Mouse (Mus musculus): ENCODE data around the gene Gm10643. TPM values are rescaled to one million over a fixed set of nuclear protein-coding genes. Genes with fewer than 3 reads are reported as not detected.

Gm10643 gene
- polyA plus RNA-seq, 1 experiment from 2014 or later: 0.27 TPM

- Histone ChIP-seq H3K4me2 (no peak overlapping the region), H3K4me3 (no peak overlapping the region), H3K9me3 (replicated peaks) (no peaks in the 10 kb centered on the region), H3K9ac (no peak overlapping the region), H3K27ac (no peak overlapping the region), H3K4me1 (no peaks in the 10 kb centered on the region), H3K36me3 (peaks cover 91% of the 10 kb centered on the region), H3K27me3 (replicated peaks) (no peaks in the 10 kb centered on the region)
- ATAC-seq: no peak
- WGBS (ENCODE audit: insufficient replicate concordance): 89% methylated on average over 14 of the region's 14 CpGs
Observed at GRCm38 (mm10) chr8:84087821-84088220, 22.9 kb upstream of the Gm10643 start.

- H3K9ac ChIP-seq: no peak overlapping the region
- H3K4me1 ChIP-seq: no peaks in the 10 kb centered on the region
- no peak overlapping the region for H3K27ac ChIP-seq
- no peaks in the 10 kb centered on the region for H3K27me3 ChIP-seq (replicated peaks)
- H3K9me3 ChIP-seq (replicated peaks): no peaks in the 10 kb centered on the region
- no peak overlapping the region for H3K4me3 ChIP-seq
- 84% methylated on average over 7 of the region's 7 CpGs for whole genome bisulfite sequencing (ENCODE audit: insufficient replicate concordance)
- H3K4me2 ChIP-seq: no peak overlapping the region
- peaks cover 91% of the 10 kb centered on the region for H3K36me3 ChIP-seq
- ATAC-seq: no peak
Observed at GRCm38 (mm10) chr8:84087156-84087555, 22.2 kb upstream of the Gm10643 start.

GRCm38 (mm10) chr8:84084341-84085115 is 19.6 kb upstream of the Gm10643 start:
- Histone ChIP-seq H3K27me3 (replicated peaks) (no peaks in the 10 kb centered on the region), H3K9ac (no peak overlapping the region), H3K27ac (no peak overlapping the region), H3K36me3 (peaks cover 94% of the 10 kb centered on the region), H3K4me3 (no peak overlapping the region), H3K4me1 (no peaks in the 10 kb centered on the region), H3K9me3 (replicated peaks) (no peaks in the 10 kb centered on the region), H3K4me2 (no peak overlapping the region; the same call in 1 of the 2 replicates)
- 75% methylated on average over 42 of the region's 42 CpGs for WGBS (ENCODE audit: insufficient replicate concordance)
- ATAC-seq: no peak

DNA sequence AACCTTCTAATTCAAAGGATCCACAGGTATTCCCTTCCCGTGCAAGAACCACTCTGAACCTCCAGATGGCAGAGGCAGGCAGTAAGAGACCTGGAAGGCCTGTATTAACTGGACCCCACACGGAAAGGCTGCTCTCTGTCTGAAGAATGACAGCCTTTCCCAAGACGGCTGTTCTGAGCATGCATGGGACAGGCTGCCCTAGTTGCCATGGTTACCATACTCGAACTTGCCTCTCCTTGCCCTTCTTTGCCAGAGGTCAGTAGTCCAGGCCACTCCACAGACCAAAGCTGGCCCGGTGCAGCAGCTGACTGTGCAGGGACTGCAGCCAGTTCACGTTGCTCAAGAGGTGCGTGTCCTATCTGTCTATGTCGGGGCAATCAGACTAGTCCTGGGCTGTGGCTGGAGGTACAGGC is 18.9 kb upstream of the Gm10643 start:
- ATAC-seq: peak; percentile 21; the same call in 1 of the 2 replicates
- no peak overlapping the region for H3K9ac ChIP-seq
- no peaks in the 10 kb centered on the region for H3K4me1 ChIP-seq
- H3K36me3 ChIP-seq: peaks cover 95% of the 10 kb centered on the region
- H3K27ac ChIP-seq: no peak overlapping the region
- no peaks in the 10 kb centered on the region for H3K9me3 ChIP-seq (replicated peaks)
- H3K27me3 ChIP-seq (replicated peaks): no peaks in the 10 kb centered on the region
- H3K4me3 ChIP-seq: no peak overlapping the region
- 67% methylated on average over 8 of the region's 8 CpGs for WGBS (ENCODE audit: insufficient replicate concordance)
- H3K4me2 ChIP-seq: no peak overlapping the region

- Histone ChIP-seq H3K9me3 (replicated peaks) (no peaks in the 10 kb centered on the region), H3K4me1 (no peaks in the 10 kb centered on the region), H3K9ac (no peak overlapping the region), H3K36me3 (peaks cover 64% of the 10 kb centered on the region), H3K4me2 (no peak overlapping the region), H3K27me3 (replicated peaks) (no peaks in the 10 kb centered on the region), H3K4me3 (no peak overlapping the region), H3K27ac (no peak overlapping the region)
- WGBS (ENCODE audit: insufficient replicate concordance): 76% methylated on average over 5 of the region's 5 CpGs
- no peak for ATAC-seq
Observed at GRCm38 (mm10) chr8:84079206-84079605, 14.3 kb upstream of the Gm10643 start.

- Histone ChIP-seq H3K9me3 (replicated peaks) (no peaks in the 10 kb centered on the region), H3K4me1 (peaks cover 6% of the 10 kb centered on the region), H3K36me3 (peaks cover 45% of the 10 kb centered on the region), H3K9ac (no peak overlapping the region), H3K4me3 (no peak overlapping the region), H3K4me2 (no peak overlapping the region), H3K27ac (no peak overlapping the region), H3K27me3 (replicated peaks) (no peaks in the 10 kb centered on the region)
- WGBS (ENCODE audit: insufficient replicate concordance): 88% methylated on average over 3 of the region's 3 CpGs
- ATAC-seq: no peak
Observed at GRCm38 (mm10) chr8:84076849-84077248, 11.9 kb upstream of the Gm10643 start.

DNA sequence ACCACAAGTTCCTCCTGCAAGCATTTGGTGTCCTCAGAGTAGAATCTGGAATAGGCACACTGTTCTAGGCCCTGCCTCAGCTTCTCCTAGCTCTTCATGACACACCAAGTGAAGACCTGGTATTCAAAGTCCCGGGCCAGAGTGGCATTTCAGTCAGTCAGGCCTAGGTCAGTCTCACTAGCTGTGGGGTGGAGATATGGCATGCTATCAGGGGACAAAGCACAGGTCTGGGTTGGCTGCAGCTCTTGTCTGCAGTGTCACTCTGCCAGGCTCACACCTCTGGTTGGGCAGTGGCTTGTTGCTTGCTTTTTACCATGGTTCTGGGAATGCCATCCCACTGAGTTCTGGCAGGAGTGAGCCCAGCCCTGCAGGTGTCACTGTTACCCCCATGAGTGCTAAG is 11.5 kb upstream of the Gm10643 start:
- WGBS (ENCODE audit: insufficient replicate concordance): 64% methylated on average over 1 of the region's 1 CpGs
- peaks cover 42% of the 10 kb centered on the region for H3K36me3 ChIP-seq
- no peak for ATAC-seq

DNA sequence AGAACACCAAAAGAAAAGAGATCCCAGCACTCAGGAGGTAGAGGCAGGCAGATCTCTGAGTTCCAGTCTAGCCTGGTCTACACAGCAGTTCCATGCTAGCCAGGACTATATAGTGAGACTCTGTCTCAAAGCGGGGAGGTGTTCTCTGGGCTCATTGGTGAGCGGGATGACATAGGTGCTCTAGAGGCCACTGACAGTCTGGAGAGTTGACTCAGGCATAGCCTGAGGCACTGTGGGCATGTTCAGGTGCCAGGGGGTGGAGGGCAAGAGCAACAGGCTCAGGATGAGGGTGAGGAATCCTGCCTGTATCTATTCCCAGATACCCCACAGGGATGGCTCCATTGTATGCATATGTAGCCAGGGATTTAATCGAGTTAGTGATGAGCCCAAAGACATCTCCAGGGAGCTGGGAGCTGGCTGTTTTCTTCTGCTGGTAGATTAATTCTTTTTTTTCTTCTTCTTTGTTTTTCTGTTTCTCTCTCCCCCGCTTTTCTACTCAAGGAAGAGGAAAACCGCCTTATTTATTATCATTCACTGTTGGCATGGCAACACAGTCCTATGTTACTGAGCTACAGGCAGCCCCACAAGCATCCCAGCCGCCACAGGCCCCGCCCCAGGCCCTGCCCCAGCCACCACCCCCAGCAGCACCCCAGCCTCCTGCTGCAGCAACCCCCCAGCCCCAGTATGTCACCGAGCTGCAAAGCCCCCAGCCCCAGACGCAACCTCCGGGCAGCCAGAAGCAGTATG is 8.5 kb upstream of the Gm10643 start:
- 65% methylated on average over 10 of the region's 10 CpGs for WGBS (ENCODE audit: insufficient replicate concordance)
- no peak overlapping the region for H3K4me3 ChIP-seq
- H3K36me3 ChIP-seq: peaks cover 18% of the 10 kb centered on the region
- no peak overlapping the region for H3K27ac ChIP-seq
- no peak overlapping the region for H3K9ac ChIP-seq
- no peaks in the 10 kb centered on the region for H3K9me3 ChIP-seq (replicated peaks)
- peaks cover 37% of the 10 kb centered on the region for H3K4me1 ChIP-seq
- H3K4me2 ChIP-seq: no peak overlapping the region
- no peak for ATAC-seq
- H3K27me3 ChIP-seq (replicated peaks): no peaks in the 10 kb centered on the region

More for the DNA sequence above, 11.5 kb upstream of the Gm10643 start:
- Histone ChIP-seq H3K4me1 (peaks cover 10% of the 10 kb centered on the region), H3K4me2 (no peak overlapping the region), H3K9ac (no peak overlapping the region), H3K4me3 (no peak overlapping the region), H3K9me3 (replicated peaks) (no peaks in the 10 kb centered on the region), H3K27ac (no peak overlapping the region), H3K27me3 (replicated peaks) (no peaks in the 10 kb centered on the region)

DNA sequence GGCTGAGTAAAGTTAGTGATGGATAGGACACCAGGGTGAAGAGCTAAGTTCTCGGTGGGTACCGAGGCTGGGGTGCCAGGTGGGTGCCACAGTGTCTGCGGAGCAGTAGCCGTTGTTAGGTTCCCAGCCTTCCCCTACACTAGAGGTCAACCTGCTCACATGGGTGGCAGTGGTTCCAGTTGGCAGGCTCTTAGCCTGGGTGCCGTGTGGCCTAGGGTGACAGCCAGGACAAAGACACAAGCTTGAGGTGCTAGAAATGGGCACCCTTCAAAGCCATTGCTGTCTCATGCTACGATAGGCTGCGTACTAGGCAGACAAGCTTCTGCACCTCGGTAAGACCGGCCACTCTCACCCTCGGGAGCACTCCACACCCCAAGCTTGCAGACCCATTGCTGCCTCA is 7.4 kb upstream of the Gm10643 start:
- Histone ChIP-seq H3K27ac (no peak overlapping the region), H3K4me2 (no peak overlapping the region), H3K4me3 (no peak overlapping the region), H3K9ac (no peak overlapping the region), H3K36me3 (peaks cover 18% of the 10 kb centered on the region), H3K9me3 (replicated peaks) (no peaks in the 10 kb centered on the region), H3K27me3 (replicated peaks) (no peaks in the 10 kb centered on the region), H3K4me1 (peaks cover 47% of the 10 kb centered on the region)
- 85% methylated on average over 10 of the region's 10 CpGs for WGBS (ENCODE audit: insufficient replicate concordance)
- ATAC-seq: no peak

- H3K4me2 ChIP-seq: no peak overlapping the region
- 53% methylated on average over 3 of the region's 3 CpGs for WGBS (ENCODE audit: insufficient replicate concordance)
- no peak overlapping the region for H3K4me3 ChIP-seq
- peaks cover 48% of the 10 kb centered on the region for H3K4me1 ChIP-seq
- peaks cover 18% of the 10 kb centered on the region for H3K36me3 ChIP-seq
- no peak for ATAC-seq
- H3K27ac ChIP-seq: no peak overlapping the region
- H3K9ac ChIP-seq: no peak overlapping the region
- H3K9me3 ChIP-seq (replicated peaks): no peaks in the 10 kb centered on the region
- no peaks in the 10 kb centered on the region for H3K27me3 ChIP-seq (replicated peaks)
Observed at GRCm38 (mm10) chr8:84071921-84072320, 7.0 kb upstream of the Gm10643 start.

- no peak for ATAC-seq
- H3K9me3 ChIP-seq (replicated peaks): no peaks in the 10 kb centered on the region
- peaks cover 49% of the 10 kb centered on the region for H3K4me1 ChIP-seq
- peaks cover 13% of the 10 kb centered on the region for H3K36me3 ChIP-seq
- no peak overlapping the region for H3K27ac ChIP-seq
- no peak overlapping the region for H3K4me3 ChIP-seq
- H3K27me3 ChIP-seq (replicated peaks): no peaks in the 10 kb centered on the region
- WGBS (ENCODE audit: insufficient replicate concordance): 77% methylated on average over 2 of the region's 2 CpGs
- H3K4me2 ChIP-seq: no peak overlapping the region
- H3K9ac ChIP-seq: no peak overlapping the region
Observed at GRCm38 (mm10) chr8:84070667-84071066, 5.7 kb upstream of the Gm10643 start.

DNA sequence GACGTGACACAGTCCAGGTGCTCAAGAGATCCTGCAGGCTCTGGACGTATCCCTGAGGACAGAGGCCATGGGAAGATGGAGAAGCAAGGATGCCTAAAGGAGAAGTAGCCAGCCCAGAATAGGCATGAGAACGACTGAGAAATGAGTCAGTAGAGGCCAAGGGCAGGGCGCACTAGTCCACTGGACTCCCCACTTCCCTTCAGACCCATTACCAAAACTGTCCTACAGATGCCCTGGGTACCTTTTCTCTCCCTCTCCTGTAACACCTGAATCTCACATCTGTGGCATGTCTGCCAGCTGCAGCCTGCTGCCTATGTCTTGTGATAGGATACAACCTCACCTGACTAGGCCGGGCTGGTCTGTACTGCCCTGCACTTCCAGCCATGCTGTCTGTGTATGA is 5.3 kb upstream of the Gm10643 start:
- Histone ChIP-seq H3K9me3 (replicated peaks) (no peaks in the 10 kb centered on the region), H3K27me3 (replicated peaks) (no peaks in the 10 kb centered on the region), H3K4me2 (no peak overlapping the region), H3K4me1 (peaks cover 53% of the 10 kb centered on the region), H3K27ac (no peak overlapping the region), H3K9ac (no peak overlapping the region), H3K36me3 (peaks cover 13% of the 10 kb centered on the region), H3K4me3 (no peak overlapping the region)
- no peak for ATAC-seq
- WGBS (ENCODE audit: insufficient replicate concordance): 64% methylated on average over 5 of the region's 5 CpGs
